Mouse (Mus musculus): ENCODE data around the gene Bysl. TPM values are rescaled to one million over a fixed set of nuclear protein-coding genes. Genes with fewer than 3 reads are reported as not detected.
"Not testable (repeated sequence)": the region's sequence is repeated elsewhere in the genome, so short reads cannot be mapped to it uniquely, and the experiment has no call there.

The Bysl gene
- polyA plus RNA-seq, 1 experiment from 2014 or later = 7.7 TPM

DNA sequence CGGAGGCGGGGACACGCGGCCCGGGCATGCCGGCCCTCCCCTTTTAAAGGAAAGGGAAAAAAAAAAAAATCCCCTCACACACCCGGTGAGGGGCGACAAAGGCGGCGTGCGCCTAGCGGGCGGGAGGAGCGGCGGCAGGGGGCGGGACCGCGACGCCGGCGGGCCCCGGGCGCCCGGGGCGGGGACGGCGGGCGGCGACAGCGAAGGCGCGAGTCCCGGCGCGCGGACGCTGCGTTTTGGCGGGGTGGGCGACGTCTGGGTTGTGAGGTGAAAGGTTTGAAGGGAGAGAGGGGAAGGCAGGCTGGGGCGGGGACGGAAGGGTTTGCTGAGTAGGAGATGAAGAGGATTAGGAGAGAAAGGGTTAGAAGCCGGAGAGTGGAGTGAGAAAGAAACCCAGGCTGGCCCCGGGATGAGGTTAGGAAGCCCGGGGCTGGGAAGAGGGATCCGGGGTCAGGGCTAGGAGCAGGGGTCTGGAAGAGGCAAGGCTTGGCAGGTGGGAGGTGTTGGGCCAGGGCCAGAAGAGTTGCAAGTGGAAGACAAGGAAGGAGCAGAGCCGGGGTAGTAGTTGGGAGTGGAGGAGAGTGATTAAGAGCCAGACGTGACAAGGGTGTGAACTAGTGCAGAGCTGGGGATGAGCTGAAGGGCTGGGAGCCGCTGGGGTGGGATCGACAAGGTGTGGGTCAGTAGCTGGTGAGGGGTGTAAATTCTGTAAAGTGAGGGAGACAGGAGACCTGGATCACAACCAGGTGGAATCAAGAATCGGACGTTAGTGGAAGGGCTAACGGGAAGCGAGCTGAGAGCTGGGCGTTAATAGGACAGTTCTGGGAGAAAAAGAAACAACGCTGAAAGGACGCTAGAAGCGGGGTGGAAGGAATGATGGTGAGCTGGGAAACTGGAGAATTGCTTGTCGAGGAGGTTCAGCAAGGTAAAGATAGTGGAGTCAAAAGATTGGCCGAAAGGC lies 18.7 kb upstream of the Bysl start:
- WGBS = under 1% methylated on average over 60 of the region's 61 CpGs
- Histone ChIP-seq H3K4me1 (replicated peaks; ENCODE audit: control insufficient read depth, insufficient read depth, low read length) (peaks cover 7% of the 10 kb centered on the region; the same call in 1 of the 2 replicates), H3K27me3 (replicated peaks; ENCODE audit: control insufficient read depth, insufficient read depth, low read length) (no peaks in the 10 kb centered on the region), H3K9ac (ENCODE audit: low read depth, low read length) (peak overlapping the region; percentile 57), H3K4me2 (replicated peaks; ENCODE audit: low read depth) (peak overlapping the region; percentile 96), H3K9me3 (ENCODE audit: control insufficient read depth) (no peaks in the 10 kb centered on the region), H3K4me3 (ENCODE audit: low read depth, low read length) (peak overlapping the region; percentile 60), H3K27ac (ENCODE audit: low read depth, low read length) (peak overlapping the region; percentile 92), H3K36me3 (ENCODE audit: control insufficient read depth, insufficient read depth) (0 out of 2 replicates have a peak, but pooled peaks cover 7% of the 10 kb centered on the region)
- 0 out of 2 replicates have a peak, but pooled peaks have one; percentile 10 for TF ChIP-seq CTCF (IDR thresholded peaks at IDR 0.05; ENCODE audit: low read depth)
- peak; percentile 39 for ATAC-seq

DNA sequence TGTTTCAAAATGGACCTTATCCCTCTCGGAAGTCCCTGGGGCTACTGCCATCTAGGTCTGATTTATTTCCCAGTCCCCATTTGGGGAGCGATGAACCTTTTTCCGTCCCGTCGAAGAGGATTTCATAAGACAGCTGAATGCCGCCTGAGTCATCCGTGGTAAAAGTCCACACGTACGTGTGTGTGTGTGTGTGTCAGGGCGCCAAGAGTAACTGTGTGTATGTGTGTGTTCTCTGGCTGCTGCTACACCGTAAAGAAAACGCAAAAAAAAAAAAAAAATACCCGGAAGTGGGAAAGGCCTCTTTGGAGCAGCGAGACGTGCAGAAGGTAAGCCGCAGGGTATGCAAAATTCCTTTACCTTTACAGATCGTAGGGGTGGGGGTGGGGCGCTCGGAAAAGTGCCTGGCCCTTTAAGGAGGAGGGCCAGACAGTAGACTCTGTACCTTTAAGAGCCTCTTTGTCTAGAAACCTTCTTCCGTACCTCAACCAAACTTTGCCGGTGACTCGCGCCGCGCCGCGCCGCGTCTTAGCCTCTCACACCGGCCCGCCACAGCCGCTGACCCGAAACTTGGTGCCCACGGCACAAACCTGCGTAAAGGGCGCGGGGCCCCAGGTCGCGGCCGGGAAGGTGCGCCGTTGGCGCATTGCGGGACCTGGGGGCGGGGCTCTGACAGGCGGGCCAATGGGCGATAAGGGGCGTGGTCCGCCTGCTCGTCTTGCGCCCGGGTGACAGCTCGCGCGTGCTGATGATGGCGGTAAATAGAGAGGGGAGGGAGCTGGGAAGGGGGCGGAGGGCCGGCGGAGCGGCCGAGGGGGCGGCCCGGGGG lies 17.8 kb upstream of the Bysl start:
- peak; percentile 91 for ATAC-seq
- under 1% methylated on average over 58 of the region's 63 CpGs for WGBS
- no peaks in the 10 kb centered on the region for H3K27me3 ChIP-seq (replicated peaks; ENCODE audit: control insufficient read depth, insufficient read depth, low read length)
- H3K4me3 ChIP-seq (ENCODE audit: low read depth, low read length) = peak overlapping the region; percentile 60
- peak overlapping the region; percentile 92 for H3K27ac ChIP-seq (ENCODE audit: low read depth, low read length)
- H3K4me1 ChIP-seq (replicated peaks; ENCODE audit: control insufficient read depth, insufficient read depth, low read length) = peaks cover 7% of the 10 kb centered on the region; the same call in 1 of the 2 replicates
- no peaks in the 10 kb centered on the region for H3K9me3 ChIP-seq (ENCODE audit: control insufficient read depth)
- TF ChIP-seq CTCF (IDR thresholded peaks at IDR 0.05; ENCODE audit: low read depth) = no peak
- H3K36me3 ChIP-seq (ENCODE audit: control insufficient read depth, insufficient read depth) = peaks cover 12% of the 10 kb centered on the region; the same call in 1 of the 2 replicates
- H3K4me2 ChIP-seq (replicated peaks; ENCODE audit: low read depth) = peak overlapping the region; percentile 96
- H3K9ac ChIP-seq (ENCODE audit: low read depth, low read length) = peak overlapping the region; percentile 57

DNA sequence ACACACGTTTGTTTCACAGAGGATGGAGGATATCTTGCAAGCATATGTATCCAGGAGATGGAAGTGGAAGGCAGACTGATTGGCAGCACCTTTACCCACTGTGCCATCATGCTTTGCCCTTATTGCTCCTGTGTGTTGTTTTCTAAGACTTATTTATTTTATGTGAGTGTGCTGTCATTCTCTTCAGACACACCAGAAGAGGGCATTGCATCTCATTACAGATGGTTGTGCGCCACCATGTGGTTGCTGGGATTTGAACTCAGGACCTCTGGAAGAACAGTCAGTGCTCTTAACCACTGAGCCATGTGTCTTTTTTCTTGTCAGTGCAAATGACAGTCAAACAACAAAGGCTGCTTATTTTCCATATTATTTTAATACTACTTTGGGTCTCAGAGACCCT lies 16.5 kb upstream of the Bysl start:
- Histone ChIP-seq H3K4me3 (ENCODE audit: low read depth, low read length) (peak overlapping the region; percentile 60; the same call in 1 of the 2 replicates), H3K27me3 (replicated peaks; ENCODE audit: control insufficient read depth, insufficient read depth, low read length) (no peaks in the 10 kb centered on the region), H3K27ac (ENCODE audit: low read depth, low read length) (peak overlapping the region; percentile 92), H3K9me3 (ENCODE audit: control insufficient read depth) (no peaks in the 10 kb centered on the region), H3K4me2 (replicated peaks; ENCODE audit: low read depth) (peak overlapping the region; percentile 96), H3K36me3 (ENCODE audit: control insufficient read depth, insufficient read depth) (peaks cover 25% of the 10 kb centered on the region), H3K9ac (ENCODE audit: low read depth, low read length) (no peak overlapping the region), H3K4me1 (replicated peaks; ENCODE audit: control insufficient read depth, insufficient read depth, low read length) (peaks cover 2% of the 10 kb centered on the region; the same call in 1 of the 2 replicates)
- TF ChIP-seq CTCF (IDR thresholded peaks at IDR 0.05; ENCODE audit: low read depth) = peak; percentile 50
- WGBS = 78% methylated on average over 2 of the region's 2 CpGs
- no peak for ATAC-seq

DNA sequence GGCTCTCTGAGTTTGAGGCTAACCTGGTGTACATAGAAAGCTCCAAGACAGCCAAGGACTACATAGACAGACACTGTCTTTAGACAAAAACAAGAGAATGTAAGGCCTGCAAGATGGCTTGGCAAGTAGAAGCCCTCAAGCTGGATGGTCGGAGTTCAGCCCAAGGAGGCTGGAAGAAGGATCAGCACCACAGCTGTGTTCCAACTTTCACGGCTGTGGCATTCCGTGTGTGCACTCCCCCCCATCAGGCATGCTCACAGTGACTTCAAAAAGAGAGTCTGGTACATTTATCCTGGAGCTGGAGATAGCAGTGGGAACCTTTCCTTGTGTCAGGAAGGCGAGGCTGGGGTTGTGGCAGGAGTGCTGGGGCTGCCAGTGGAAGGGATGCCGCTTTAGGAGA lies 14.7 kb upstream of the Bysl start:
- 89% methylated on average over 5 of the region's 5 CpGs for WGBS
- no peak for TF ChIP-seq CTCF (IDR thresholded peaks at IDR 0.05; ENCODE audit: low read depth)
- Histone ChIP-seq H3K4me2 (replicated peaks; ENCODE audit: low read depth) (no peak overlapping the region), H3K4me1 (replicated peaks; ENCODE audit: control insufficient read depth, insufficient read depth, low read length) (no peaks in the 10 kb centered on the region), H3K36me3 (ENCODE audit: control insufficient read depth, insufficient read depth) (peaks cover 41% of the 10 kb centered on the region), H3K9ac (ENCODE audit: low read depth, low read length) (no peak overlapping the region), H3K27ac (ENCODE audit: low read depth, low read length) (no peak overlapping the region), H3K27me3 (replicated peaks; ENCODE audit: control insufficient read depth, insufficient read depth, low read length) (no peaks in the 10 kb centered on the region), H3K4me3 (ENCODE audit: low read depth, low read length) (no peak overlapping the region), H3K9me3 (ENCODE audit: control insufficient read depth) (no peaks in the 10 kb centered on the region)
- ATAC-seq = no peak

DNA sequence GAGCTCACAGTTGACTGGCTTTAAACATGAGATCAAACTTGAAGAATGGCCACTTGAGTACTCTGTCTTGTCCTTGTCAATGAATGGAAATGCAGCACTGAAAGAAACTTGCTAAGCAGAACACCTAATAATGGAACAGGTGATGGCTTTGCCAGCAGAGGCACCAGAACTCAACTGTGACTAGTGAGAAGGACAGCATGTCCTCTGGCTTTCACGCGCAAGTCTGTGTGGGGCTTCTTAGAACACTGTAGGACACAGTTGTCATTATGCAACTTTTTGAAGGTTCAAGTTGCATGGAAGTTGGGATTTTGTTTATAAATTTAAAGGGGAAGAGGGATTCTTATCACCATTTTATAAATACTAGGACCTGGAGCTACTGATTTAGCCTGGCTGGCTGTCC lies 13.8 kb upstream of the Bysl start:
- Histone ChIP-seq H3K4me2 (replicated peaks; ENCODE audit: low read depth) (no peak overlapping the region), H3K27me3 (replicated peaks; ENCODE audit: control insufficient read depth, insufficient read depth, low read length) (no peaks in the 10 kb centered on the region), H3K9ac (ENCODE audit: low read depth, low read length) (no peak overlapping the region), H3K4me3 (ENCODE audit: low read depth, low read length) (no peak overlapping the region), H3K27ac (ENCODE audit: low read depth, low read length) (no peak overlapping the region), H3K9me3 (ENCODE audit: control insufficient read depth) (no peaks in the 10 kb centered on the region), H3K4me1 (replicated peaks; ENCODE audit: control insufficient read depth, insufficient read depth, low read length) (no peaks in the 10 kb centered on the region), H3K36me3 (ENCODE audit: control insufficient read depth, insufficient read depth) (peaks cover 48% of the 10 kb centered on the region)
- 93% methylated on average over 2 of the region's 2 CpGs for WGBS
- no peak for ATAC-seq
- TF ChIP-seq CTCF (IDR thresholded peaks at IDR 0.05; ENCODE audit: low read depth) = no peak

DNA sequence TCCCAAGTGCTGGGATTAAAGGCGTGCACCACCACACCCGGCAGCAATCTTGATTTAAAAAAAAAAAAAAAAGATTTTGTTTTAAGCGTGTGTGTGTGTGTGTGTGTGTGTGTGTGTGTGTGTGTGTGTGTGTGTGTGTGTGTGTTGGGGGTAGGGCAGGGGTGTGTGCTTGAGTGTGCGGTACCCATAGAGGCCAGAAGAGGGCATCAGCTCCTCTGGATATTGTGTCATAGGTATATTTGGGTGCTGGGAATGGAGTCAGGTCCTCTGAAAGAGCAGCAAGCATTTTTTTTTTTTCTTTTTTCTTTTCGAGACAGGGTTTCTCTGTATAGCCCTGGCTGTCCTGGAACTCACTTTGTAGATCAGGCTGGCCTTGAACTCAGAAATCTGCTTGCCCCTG lies 13.3 kb upstream of the Bysl start:
- WGBS = 99% methylated on average over 4 of the region's 5 CpGs
- peaks cover 53% of the 10 kb centered on the region for H3K36me3 ChIP-seq (ENCODE audit: control insufficient read depth, insufficient read depth)
- not testable (repeated sequence) for ATAC-seq; H3K4me2 ChIP-seq (replicated peaks; ENCODE audit: low read depth); H3K9ac ChIP-seq (ENCODE audit: low read depth, low read length); H3K4me1 ChIP-seq (replicated peaks; ENCODE audit: control insufficient read depth, insufficient read depth, low read length); H3K27ac ChIP-seq (ENCODE audit: low read depth, low read length); H3K9me3 ChIP-seq (ENCODE audit: control insufficient read depth); H3K27me3 ChIP-seq (replicated peaks; ENCODE audit: control insufficient read depth, insufficient read depth, low read length); H3K4me3 ChIP-seq (ENCODE audit: low read depth, low read length)
- 0 out of 2 replicates have a peak, but pooled peaks have one; percentile 3 for TF ChIP-seq CTCF (IDR thresholded peaks at IDR 0.05; ENCODE audit: low read depth)
